Mouse (Mus musculus) T-cell, adult 2 months (primary cell): ENCODE data around the gene Cgrrf1.
"Not testable (repeated sequence)": the region's sequence is repeated elsewhere in the genome, so short reads cannot be mapped to it uniquely, and the experiment has no call there.

Experiments
- DNase-seq: peaks from one replicate; pipeline ENCODE4 v3.0.0; 2022; ENCODE audit warnings: low spot score

Gene Cgrrf1

DNA sequence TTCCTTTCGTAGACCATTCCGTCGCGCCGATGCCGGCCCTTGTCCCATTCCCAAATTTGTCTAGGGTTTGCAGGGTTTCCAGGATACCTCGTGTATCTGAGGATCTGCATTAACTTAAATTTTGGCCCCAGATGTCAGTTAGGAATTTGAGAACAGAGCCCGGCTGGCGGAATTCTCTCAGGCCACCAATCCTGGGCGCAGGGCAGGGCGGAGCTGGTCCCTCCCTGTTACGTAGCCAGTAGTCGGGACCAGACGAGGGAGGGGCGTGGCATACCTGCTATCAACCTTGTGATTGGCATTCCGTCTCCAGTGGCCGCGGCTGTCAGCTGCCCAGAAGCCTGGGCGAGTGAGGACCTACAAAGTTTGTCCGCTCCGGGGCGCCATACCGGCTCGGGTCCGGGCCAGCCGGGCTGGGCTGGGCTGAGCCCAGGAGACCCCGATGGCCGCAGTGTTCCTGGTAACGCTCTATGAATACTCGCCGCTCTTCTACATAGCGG is at the start of gene Cgrrf1:
Cgrrf1 (plus strand) TSS at position 289 of the 497 bp plus-strand sequence.
- DNase-seq: peak; percentile 82

GRCm38 (mm10) chr14:46782187-46782828 is 49.6 kb upstream of the Cgrrf1 start:
- DNase-seq: no peak

- DNase-seq: no peak
These were observed 48.5 kb upstream of the Cgrrf1 start for GRCm38 (mm10) chr14:46783327-46783926.

GRCm38 (mm10) chr14:46785247-46785646 is 46.7 kb upstream of the Cgrrf1 start:
- no peak for DNase-seq

DNA sequence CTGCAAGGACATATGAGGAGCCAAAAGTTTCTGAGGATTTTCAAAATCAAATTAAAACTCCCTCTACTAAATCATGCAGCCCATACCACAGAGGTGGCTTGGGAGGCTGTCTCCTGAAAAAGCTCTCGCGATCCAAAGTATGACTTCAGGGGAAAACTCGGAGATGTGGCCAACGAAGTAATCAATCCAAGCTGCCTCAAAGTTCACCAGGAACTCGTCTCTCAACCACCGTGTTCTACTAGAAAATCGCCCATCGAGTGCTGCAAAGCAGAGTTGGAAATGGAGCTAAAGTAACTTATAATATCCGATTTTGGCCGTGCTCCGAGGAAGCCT is 44.5 kb upstream of the Cgrrf1 start:
- DNase-seq: peak; percentile 7

DNA sequence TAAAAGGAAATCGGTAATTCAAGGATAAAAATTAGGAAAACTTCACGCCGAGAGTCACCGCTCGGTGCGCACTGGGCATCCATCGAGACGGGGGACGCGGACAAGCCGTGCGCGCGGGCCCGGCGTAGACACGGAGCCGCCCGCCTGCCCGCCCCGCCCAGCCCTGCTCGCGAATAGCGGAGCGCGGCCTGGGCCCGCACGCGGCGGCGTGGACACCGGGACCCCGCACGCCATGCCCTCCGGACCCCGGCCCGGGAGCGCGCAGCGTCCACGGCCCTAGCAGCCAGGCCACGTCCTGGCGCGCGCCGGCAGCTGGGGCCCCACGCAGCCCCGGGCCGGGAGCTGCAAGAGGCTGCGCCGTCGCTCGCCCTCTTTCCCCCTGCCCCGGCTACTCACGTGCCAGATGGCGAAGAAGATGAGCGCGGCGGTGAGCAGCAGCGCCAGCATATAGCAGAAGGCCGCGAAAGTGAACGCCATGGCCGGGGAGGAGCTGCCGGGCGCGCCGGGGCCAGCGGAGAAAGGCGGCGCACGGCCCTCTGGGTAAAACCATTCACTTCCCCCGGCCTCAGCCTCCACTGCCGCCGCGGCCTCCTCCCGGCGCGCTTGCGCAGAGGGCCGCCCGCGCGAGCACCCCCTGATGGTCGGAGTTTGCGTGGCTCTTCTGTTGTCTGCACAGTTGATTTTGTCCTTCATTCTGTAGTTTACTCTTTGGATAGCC is 44.0 kb upstream of the Cgrrf1 start, which contains the start of gene Cnih1:
Cnih1 (minus strand) TSS at position 625 of the 718 bp plus-strand sequence.
- DNase-seq: peak; percentile 92

DNA sequence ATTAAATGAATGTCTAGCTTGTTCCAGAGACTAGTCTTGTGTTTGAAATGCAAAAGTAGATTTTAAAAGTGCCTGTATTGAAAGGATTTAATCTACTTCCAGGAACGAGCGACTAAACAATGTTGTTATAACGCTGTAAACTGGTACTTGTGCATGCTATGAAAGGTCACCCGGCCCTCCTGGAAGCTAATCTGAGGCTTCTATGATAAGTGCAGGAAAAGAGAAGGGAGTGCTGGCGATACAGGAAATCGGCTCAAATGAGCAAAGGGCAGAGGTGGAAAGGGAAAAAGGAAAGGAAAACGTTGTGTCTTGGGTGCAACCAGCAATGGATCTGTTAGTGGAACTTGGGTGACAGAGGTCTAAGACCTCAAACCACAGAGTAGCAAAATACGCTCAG is 43.4 kb upstream of the Cgrrf1 start:
- no peak for DNase-seq

DNA sequence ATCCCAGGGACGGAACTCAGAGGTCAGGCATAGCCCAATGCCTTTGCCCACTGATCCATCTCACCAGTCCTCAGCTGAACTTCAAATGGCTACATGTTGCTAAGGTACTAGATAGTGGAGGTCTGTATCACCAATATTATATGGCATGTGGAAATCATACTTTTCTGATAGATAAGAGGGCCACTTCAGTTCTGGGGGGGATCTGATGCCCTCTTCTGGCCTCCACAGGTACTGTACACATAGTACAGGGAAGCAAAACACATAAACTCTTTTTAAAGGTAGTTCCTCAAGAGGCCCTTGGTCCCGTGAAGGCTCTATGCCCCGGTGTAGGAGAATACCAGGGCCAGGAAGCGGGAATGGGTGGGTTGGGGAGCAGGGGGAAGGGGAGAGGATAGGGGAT is 41.6 kb upstream of the Cgrrf1 start:
- peak; percentile 35 for DNase-seq

- DNase-seq: no peak
These were observed 41.2 kb upstream of the Cgrrf1 start for GRCm38 (mm10) chr14:46790723-46791122.

DNA sequence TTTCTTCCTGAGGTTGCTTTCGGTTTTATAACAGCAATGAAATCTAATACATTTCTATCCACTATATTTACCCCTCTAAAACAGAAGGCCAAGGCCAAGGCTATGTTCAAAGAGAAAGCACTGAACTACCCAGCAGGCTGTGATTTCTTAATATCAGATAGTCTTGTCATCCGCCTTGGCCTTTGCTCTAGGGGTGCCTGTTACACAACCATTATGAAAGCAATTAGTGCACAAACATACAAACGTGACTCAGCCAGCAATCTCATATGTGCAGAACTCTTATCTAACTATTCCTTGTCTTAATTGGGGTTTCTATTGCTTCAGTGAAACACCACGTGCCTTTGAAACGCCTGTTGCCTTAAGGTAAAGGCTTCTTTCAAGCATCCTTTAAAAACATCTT is 37.8 kb upstream of the Cgrrf1 start:
- DNase-seq: no peak

DNA sequence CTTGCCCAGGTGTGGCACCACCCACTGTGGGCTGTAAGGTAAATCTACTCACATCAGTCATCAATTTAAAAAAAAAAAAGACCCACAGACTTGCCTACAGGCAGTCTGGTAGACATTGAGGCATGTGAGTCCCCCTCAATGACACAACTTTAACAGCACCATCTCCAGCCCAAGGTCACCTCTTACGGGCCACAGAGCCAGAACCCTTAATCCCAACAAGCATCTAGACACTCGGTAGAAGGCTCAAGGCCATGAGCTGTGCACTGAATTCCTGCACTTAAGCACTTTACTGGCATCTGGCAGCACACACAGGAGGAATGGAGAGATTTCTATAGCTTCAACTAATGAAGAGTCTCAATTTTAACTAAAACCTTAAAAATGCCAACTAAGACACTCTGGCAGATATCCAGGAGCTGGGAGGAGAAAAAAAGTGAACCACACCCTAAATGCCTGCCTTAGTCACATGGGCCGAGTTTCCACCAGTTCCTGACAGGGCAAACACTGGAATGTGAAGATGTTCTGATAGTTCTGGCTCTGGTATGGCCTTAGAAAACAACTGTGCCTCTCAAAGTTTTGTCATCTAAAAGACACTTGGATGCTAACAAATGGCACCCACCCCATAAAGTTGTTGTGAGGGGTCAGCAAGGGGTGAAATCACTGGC is 31.1 kb upstream of the Cgrrf1 start:
- DNase-seq: no peak

DNA sequence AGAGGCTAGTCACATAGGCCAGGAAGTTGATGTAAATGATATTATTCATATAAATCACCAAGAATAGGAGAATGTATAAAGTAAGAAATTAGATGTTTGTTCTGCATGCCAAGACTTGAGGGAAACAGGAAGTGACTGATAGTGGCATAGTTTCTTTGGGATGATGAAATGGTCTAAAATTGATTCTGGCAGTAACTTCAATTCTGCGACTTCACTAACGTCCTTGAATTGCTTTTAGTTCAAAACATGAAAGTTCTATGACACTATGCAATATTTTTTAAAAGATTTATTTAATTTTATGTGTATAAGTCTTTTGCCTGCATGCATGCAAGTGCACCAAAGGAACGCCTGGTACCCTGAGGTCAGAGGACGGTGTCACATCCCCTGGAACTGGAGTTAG is 28.7 kb upstream of the Cgrrf1 start:
- no peak for DNase-seq

- DNase-seq: no peak
These were observed 28.1 kb upstream of the Cgrrf1 start for GRCm38 (mm10) chr14:46803791-46804190.

DNA sequence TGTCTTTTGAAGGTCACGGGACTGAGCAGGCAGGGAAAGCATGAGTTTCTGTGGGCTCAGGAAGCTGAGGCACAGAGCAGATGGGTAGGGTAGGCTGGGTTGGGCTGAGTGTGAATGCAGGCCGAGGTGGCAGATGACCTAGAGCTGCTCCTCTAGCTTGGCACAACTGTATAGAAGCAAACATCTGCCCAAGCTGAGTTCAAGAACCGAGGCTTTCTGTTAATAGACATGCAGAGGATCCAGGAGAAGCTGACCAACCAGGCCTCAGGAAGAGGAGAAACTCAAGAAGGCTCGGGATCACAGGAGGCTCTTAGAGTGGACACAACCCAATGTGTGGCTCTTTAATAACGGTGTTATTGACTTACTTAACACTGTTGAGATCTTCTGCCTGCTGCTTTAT is 25.7 kb upstream of the Cgrrf1 start:
- DNase-seq: no peak

DNA sequence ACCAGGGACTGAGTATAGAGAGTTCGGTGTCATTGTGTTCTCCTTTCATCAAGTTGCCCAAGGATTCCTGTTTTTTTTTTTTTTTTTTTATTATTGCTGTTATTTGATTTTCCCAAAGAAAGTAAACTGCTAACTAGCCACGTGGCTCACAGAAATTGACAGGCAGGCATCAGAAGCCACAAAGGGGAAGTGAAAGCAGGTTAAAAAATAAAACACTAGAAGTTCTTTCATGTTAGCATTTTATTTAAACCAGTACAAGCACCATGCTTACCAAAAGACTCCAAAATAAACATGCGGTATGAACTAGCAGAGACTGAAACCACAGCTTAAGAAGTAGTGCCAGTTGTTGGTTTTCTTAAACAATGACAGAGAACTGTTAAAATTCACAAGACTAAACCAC is 24.0 kb upstream of the Cgrrf1 start:
- DNase-seq: no peak

DNA sequence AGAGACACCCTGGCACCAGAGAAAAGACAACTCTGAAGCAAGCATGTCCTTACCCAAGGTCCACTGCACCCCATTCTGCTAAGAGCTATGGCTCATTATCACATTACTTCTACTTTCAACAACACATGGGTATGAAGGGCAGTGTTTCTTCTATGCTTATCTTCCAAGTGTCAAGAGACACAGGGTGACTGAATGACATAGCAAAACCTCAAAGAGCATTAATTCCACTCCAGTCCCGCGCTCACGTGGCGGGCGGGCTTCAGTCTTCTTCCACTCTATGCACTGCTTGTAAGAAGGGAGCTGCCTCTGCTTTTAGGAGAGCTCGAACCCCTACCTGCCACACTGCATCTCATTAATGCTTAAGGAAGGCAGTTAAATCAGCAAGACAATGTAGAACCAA is 16.3 kb upstream of the Cgrrf1 start:
- DNase-seq: no peak

GRCm38 (mm10) chr14:46816916-46817622 is 14.9 kb upstream of the Cgrrf1 start:
- no peak for DNase-seq

- DNase-seq: no peak
These were observed 13.2 kb upstream of the Cgrrf1 start for GRCm38 (mm10) chr14:46818743-46819142.

DNA sequence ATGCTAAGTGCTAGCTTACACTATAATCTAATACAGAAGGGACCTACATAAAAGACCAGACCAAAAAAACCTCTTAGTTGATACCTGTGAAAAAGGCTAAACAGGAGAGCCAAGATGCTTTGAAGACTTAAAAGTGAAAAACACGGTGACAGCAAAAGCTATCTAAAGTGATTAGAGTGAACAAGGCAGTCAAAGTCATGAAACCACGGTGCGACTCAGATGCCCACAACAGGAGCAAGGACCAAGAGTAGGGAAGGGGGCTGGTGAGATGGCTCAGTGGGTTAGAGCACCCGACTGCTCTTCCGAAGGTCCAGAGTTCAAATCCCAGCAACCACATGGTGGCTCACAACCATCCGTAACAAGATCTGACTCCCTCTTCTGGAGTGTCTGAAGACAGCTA is 12.0 kb upstream of the Cgrrf1 start:
- not testable (repeated sequence) for DNase-seq

- DNase-seq: no peak
These were observed 10.6 kb upstream of the Cgrrf1 start for GRCm38 (mm10) chr14:46821271-46821872.

DNA sequence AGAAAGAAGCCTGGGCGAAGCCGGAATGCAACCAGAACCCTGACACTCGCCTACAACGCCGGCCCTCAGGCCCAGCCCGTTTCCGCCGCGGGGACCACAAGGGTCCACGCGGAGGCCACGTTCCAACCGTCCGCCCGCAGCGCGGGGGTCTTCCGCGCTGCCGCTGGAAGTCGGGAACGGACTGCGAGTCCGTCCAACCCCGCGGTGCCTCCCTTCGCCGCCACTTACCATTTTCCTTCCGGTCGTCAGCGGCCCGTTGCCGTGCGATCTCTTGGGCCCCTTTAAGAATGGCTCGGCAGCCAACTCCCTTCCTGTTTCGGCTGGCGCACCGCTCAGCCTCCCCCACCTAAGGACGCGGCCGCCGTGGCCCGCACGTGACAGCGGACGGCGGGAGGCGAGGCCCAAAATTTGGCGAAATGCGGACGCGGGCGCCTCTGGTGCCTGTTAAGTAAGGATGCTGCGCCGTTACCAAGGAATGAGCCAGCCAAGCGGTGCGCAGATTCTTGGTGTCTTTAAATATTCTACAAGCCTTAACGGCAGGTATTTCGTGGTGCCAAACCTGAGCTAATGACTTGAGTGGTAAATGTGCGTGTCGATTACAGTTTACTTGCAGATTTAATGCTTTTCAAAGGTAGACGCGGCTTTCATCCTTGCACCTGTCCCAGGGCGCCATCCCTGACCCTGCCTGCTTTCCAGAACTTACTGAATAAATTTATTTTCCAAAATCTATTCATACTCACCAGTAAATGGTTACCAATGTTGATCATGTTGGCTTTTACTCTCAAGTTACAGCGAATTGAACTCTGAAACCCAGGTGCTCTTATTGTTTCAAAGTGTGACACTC is 9.8 kb upstream of the Cgrrf1 start, which contains the start of gene Gmfb:
Gmfb (minus strand) TSS at position 370 of the 844 bp plus-strand sequence.
- DNase-seq: peak; percentile 95
